Mouse (Mus musculus) embryonic facial prominence, embryonic 15.5 days (tissue): ENCODE data around the gene Gfy. TPM values are rescaled to one million over a fixed set of nuclear protein-coding genes. Genes with fewer than 3 reads are reported as not detected.

Source experiments
- ATAC-seq: fragments of 200-750 bp; cut with Nextera tagmentation; 2 replicates; pipeline ENCODE4 v1.8.0; 2017; ENCODE audit warnings: low read depth, moderate TSS enrichment; ENCODE audit not compliant: insufficient number of reproducible peaks, low FRiP score, low TSS enrichment
- H3K27ac ChIP-seq: fragments of 300-500 bp; sonication (generic); replicated peaks from 2 replicates; pipeline ENCODE4 v1.5.1; 2015; ENCODE audit warnings: mild to moderate bottlenecking, inconsistent platforms
- H3K27me3 ChIP-seq: fragments of 300-500 bp; sonication (generic); 2 replicates; pipeline ENCODE4 v1.6.1; 2015; ENCODE audit warnings: inconsistent platforms
- H3K36me3 ChIP-seq: fragments of 300-500 bp; sonication (generic); 2 replicates; pipeline ENCODE4 v1.6.1; 2015; ENCODE audit warnings: mild to moderate bottlenecking, inconsistent platforms
- H3K4me1 ChIP-seq: fragments of 300-500 bp; sonication (generic); 2 replicates; pipeline ENCODE4 v1.6.1; 2015; ENCODE audit warnings: inconsistent platforms
- H3K4me2 ChIP-seq: fragments of 300-500 bp; sonication (generic); replicated peaks from 2 replicates; pipeline ENCODE4 v1.6.1; 2015; ENCODE audit warnings: mild to moderate bottlenecking, inconsistent platforms
- H3K4me3 ChIP-seq: fragments of 300-500 bp; sonication (generic); replicated peaks from 2 replicates; pipeline ENCODE4 v1.5.1; 2015; ENCODE audit warnings: mild to moderate bottlenecking, inconsistent platforms
- H3K9ac ChIP-seq: fragments of 300-500 bp; sonication (generic); 2 replicates; pipeline ENCODE4 v1.6.1; 2015; ENCODE audit warnings: inconsistent platforms
- H3K9me3 ChIP-seq: fragments of 300-500 bp; sonication (generic); replicated peaks from 2 replicates; pipeline ENCODE4 v1.6.1; 2016; ENCODE audit warnings: inconsistent platforms
- WGBS: fragments of 180-500 bp; shearing (Covaris S2); methylation state at CpG from one replicate; pipeline ENCODE4 v1.1.7; 2015; 5-methylcytosine and 5-hydroxymethylcytosine counted together
- polyA plus RNA-seq: library from polyadenylated mRNA; unstranded; fragments of >200 nt; fragmentation: Nextera tagmentation; extraction: Ambion mirVana; gene quantifications from 2 replicates; pipeline ENCODE4 v1.2.1, GENCODE M21; 2015

Gfy gene
- polyA plus RNA-seq, 1 experiment from 2014 or later, result 13.4 TPM

- peaks cover 44% of the 10 kb centered on the region for H3K36me3 ChIP-seq
- H3K4me1 ChIP-seq, result peaks cover 17% of the 10 kb centered on the region
- H3K27me3 ChIP-seq, result no peaks in the 10 kb centered on the region
- H3K27ac ChIP-seq, result no peak overlapping the region
- no peak overlapping the region for H3K9ac ChIP-seq
- no peak overlapping the region for H3K4me2 ChIP-seq
- WGBS, result 89% methylated on average over 11 of the region's 11 CpGs
- H3K9me3 ChIP-seq, result no peaks in the 10 kb centered on the region
- no peak overlapping the region for H3K4me3 ChIP-seq
- ATAC-seq, result no peak
Measured at GRCm38 (mm10) chr7:45147899-45148298, 31.5 kb downstream of the Gfy start.

- Histone ChIP-seq H3K4me1 (peaks cover 17% of the 10 kb centered on the region), H3K27me3 (no peaks in the 10 kb centered on the region), H3K36me3 (peaks cover 51% of the 10 kb centered on the region), H3K4me3 (no peak overlapping the region), H3K27ac (no peak overlapping the region), H3K4me2 (no peak overlapping the region), H3K9me3 (no peaks in the 10 kb centered on the region), H3K9ac (no peak overlapping the region)
- WGBS, result 90% methylated on average over 11 of the region's 11 CpGs
- no peak for ATAC-seq
Measured at GRCm38 (mm10) chr7:45147267-45147666, 32.1 kb downstream of the Gfy start.

GRCm38 (mm10) chr7:45145460-45145859 lies 33.9 kb downstream of the Gfy start:
- Histone ChIP-seq H3K9ac (no peak overlapping the region), H3K27me3 (no peaks in the 10 kb centered on the region), H3K27ac (no peak overlapping the region), H3K4me2 (no peak overlapping the region), H3K4me3 (no peak overlapping the region), H3K4me1 (peaks cover 1% of the 10 kb centered on the region; the same call in 1 of the 2 replicates), H3K36me3 (peaks cover 62% of the 10 kb centered on the region), H3K9me3 (no peaks in the 10 kb centered on the region)
- 96% methylated on average over 8 of the region's 8 CpGs for WGBS
- ATAC-seq, result no peak

- no peak for ATAC-seq
- 88% methylated on average over 13 of the region's 13 CpGs for WGBS
- H3K4me1 ChIP-seq, result no peaks in the 10 kb centered on the region; the same call in 1 of the 2 replicates
- H3K27me3 ChIP-seq, result no peaks in the 10 kb centered on the region
- peaks cover 62% of the 10 kb centered on the region for H3K36me3 ChIP-seq
- H3K27ac ChIP-seq, result no peak overlapping the region
- H3K9ac ChIP-seq, result no peak overlapping the region
- no peaks in the 10 kb centered on the region for H3K9me3 ChIP-seq
- no peak overlapping the region for H3K4me3 ChIP-seq
- no peak overlapping the region for H3K4me2 ChIP-seq
Measured at GRCm38 (mm10) chr7:45144368-45145174, 34.8 kb downstream of the Gfy start.

- Histone ChIP-seq H3K4me3 (no peak overlapping the region), H3K27me3 (no peaks in the 10 kb centered on the region), H3K9ac (no peak overlapping the region), H3K36me3 (peaks cover 56% of the 10 kb centered on the region), H3K4me1 (no peaks in the 10 kb centered on the region; the same call in 1 of the 2 replicates), H3K4me2 (no peak overlapping the region), H3K27ac (no peak overlapping the region), H3K9me3 (no peaks in the 10 kb centered on the region)
- ATAC-seq, result no peak
- WGBS, result 81% methylated on average over 5 of the region's 5 CpGs
Measured at GRCm38 (mm10) chr7:45141914-45142313, 37.5 kb downstream of the Gfy start.

- no peaks in the 10 kb centered on the region; the same call in 1 of the 2 replicates for H3K4me1 ChIP-seq
- no peak overlapping the region for H3K4me2 ChIP-seq
- H3K27ac ChIP-seq, result no peak overlapping the region
- H3K9ac ChIP-seq, result no peak overlapping the region
- no peaks in the 10 kb centered on the region for H3K27me3 ChIP-seq
- 91% methylated on average over 3 of the region's 3 CpGs for WGBS
- no peaks in the 10 kb centered on the region for H3K9me3 ChIP-seq
- H3K36me3 ChIP-seq, result peaks cover 51% of the 10 kb centered on the region
- ATAC-seq, result no peak
- no peak overlapping the region for H3K4me3 ChIP-seq
Measured at GRCm38 (mm10) chr7:45141319-45141718, 38.0 kb downstream of the Gfy start.

- Histone ChIP-seq H3K4me3 (no peak overlapping the region), H3K9me3 (no peaks in the 10 kb centered on the region), H3K36me3 (peaks cover 39% of the 10 kb centered on the region), H3K9ac (no peak overlapping the region), H3K27me3 (no peaks in the 10 kb centered on the region), H3K4me1 (peaks cover 4% of the 10 kb centered on the region; the same call in 1 of the 2 replicates), H3K4me2 (no peak overlapping the region), H3K27ac (no peak overlapping the region)
- ATAC-seq, result no peak
- 64% methylated on average over 8 of the region's 8 CpGs for WGBS
Measured at GRCm38 (mm10) chr7:45139904-45140723, 39.3 kb downstream of the Gfy start.

- H3K4me2 ChIP-seq, result no peak overlapping the region
- H3K4me3 ChIP-seq, result no peak overlapping the region
- no peaks in the 10 kb centered on the region for H3K9me3 ChIP-seq
- H3K36me3 ChIP-seq, result peaks cover 22% of the 10 kb centered on the region
- H3K9ac ChIP-seq, result no peak overlapping the region
- peaks cover 10% of the 10 kb centered on the region; the same call in 1 of the 2 replicates for H3K4me1 ChIP-seq
- no peak overlapping the region for H3K27ac ChIP-seq
- H3K27me3 ChIP-seq, result no peaks in the 10 kb centered on the region
- WGBS, result 83% methylated on average over 1 of the region's 1 CpGs
- no peak for ATAC-seq
Measured at GRCm38 (mm10) chr7:45138403-45138802, 41.0 kb downstream of the Gfy start.

GRCm38 (mm10) chr7:45137171-45138006 lies 42.0 kb downstream of the Gfy start:
- 77% methylated on average over 12 of the region's 12 CpGs for WGBS
- Histone ChIP-seq H3K36me3 (peaks cover 13% of the 10 kb centered on the region), H3K4me2 (no peak overlapping the region), H3K4me3 (no peak overlapping the region), H3K9ac (no peak overlapping the region), H3K27me3 (no peaks in the 10 kb centered on the region), H3K9me3 (no peaks in the 10 kb centered on the region), H3K27ac (no peak overlapping the region), H3K4me1 (peaks cover 10% of the 10 kb centered on the region; the same call in 1 of the 2 replicates)
- no peak for ATAC-seq

GRCm38 (mm10) chr7:45135993-45136567 lies 43.3 kb downstream of the Gfy start, which contains the start of the genes Gm45713 and Flt3l:
Gene Gm45713, minus strand, starts transcription at chr7:45136231.
Gene Flt3l, minus strand, starts transcription at chr7:45136432.
- H3K27ac ChIP-seq, result no peak within 1 kb of the TSS
- WGBS, result 2% methylated on average over 29 of the region's 29 CpGs
- ATAC-seq, result peak; percentile 81

More at GRCm38 (mm10) chr7:45135993-45136567, 43.3 kb downstream of the Gfy start, which contains the start of the genes Gm45713 and Flt3l:
- H3K9ac ChIP-seq, result peak within 1 kb of the TSS; percentile 68
- no peaks in the 10 kb centered on the region for H3K36me3 ChIP-seq
- no peaks in the 10 kb centered on the region for H3K9me3 ChIP-seq
- no peaks in the 10 kb centered on the region for H3K27me3 ChIP-seq
- H3K4me2 ChIP-seq, result peak within 1 kb of the TSS; percentile 84
- peaks cover 10% of the 10 kb centered on the region; the same call in 1 of the 2 replicates for H3K4me1 ChIP-seq
- H3K4me3 ChIP-seq, result peak within 1 kb of the TSS; percentile 60
